Comparison of ENCODE assay signal across 9 mouse cellular contexts in genomic region chr5:30113881-30114760, GRCm38 (mm10). TPM values are rescaled to one million over a fixed set of nuclear protein-coding genes. Genes with fewer than 3 reads are reported as not detected.
A peak's percentile ranks its signal among the peaks of the same experiment; 100 is the strongest.
DNase-seq lines count a peak whose midpoint lies in the region; ATAC-seq lines count a peak whose summit lies in the region.
"Had no signal": no experiment of that assay in that cellular context is flagged by ENCODE, and none has a peak within 500 bp of the region (broad histone marks: within the 10 kb centered on the region; RNA-seq: fewer than 3 reads in every experiment).

No protein-coding gene starts in this region.

- no peaks in the 10 kb centered on the region for H3K9me3 ChIP-seq in hindbrain, embryonic 12.5 days (replicated peaks)

- ATAC-seq in hindbrain, embryonic 12.5 days (ENCODE audit: low FRiP score), result peak; percentile 73
- peak; percentile 86 for ATAC-seq in megakaryocyte, adult 5-6 weeks (ENCODE audit: poor library complexity, severe bottlenecking)

- WGBS in hindbrain, embryonic 12.5 days, result 1% methylated on average over 100 of the region's 103 CpGs

- H3K9ac ChIP-seq in hindbrain, embryonic 12.5 days, result peak overlapping the region; percentile 66

- peak overlapping the region; percentile 69 for H3K4me2 ChIP-seq in hindbrain, embryonic 12.5 days (replicated peaks)

- H3K4me1 ChIP-seq in hindbrain, embryonic 12.5 days, result peaks cover 43% of the 10 kb centered on the region

- DNase-seq in R1 (ENCODE audit: low read depth, low spot score) (peak; percentile 88), MN1 (ENCODE audit: low spot score) (no peak)
- DNase-seq in cerebellum, adult 8-10 months, result peak; percentile 25
- DNase-seq in frontal cortex, postnatal 14 days (ENCODE audit: low spot score in 2 of 2), result peak; percentile 60 to 63
- peak; percentile 63 to 88 for DNase-seq in left cerebral cortex, postnatal 10 days (ENCODE audit: extremely low spot score in 1 of 2, low spot score in 2 of 2)
- DNase-seq in right cerebral cortex, postnatal 14 days, result peak; percentile 82

- peaks cover 40% of the 10 kb centered on the region for H3K36me3 ChIP-seq in hindbrain, embryonic 12.5 days

- peak overlapping the region; percentile 44 for H3K4me3 ChIP-seq in hindbrain, embryonic 12.5 days

- intact Hi-C loops in left cerebral cortex, postnatal 10 days (cut with DNase I), result loop anchor here (10.0 kb wide), 1 partner anchor 289 kb away; no protein-coding TSS in a partner anchor

- peaks cover 32% of the 10 kb centered on the region for H3K27me3 ChIP-seq in hindbrain, embryonic 12.5 days

- H3K27ac ChIP-seq in hindbrain, embryonic 12.5 days, result no peak overlapping the region

RNA-seq across cellular contexts. Expression of gene 3110082J24Rik, which starts 8.2 kb away (rescaled TPM):
- 4.7 and 6.8 TPM in 2 replicates for polyA plus RNA-seq in hindbrain, embryonic 12.5 days (2016; fragmentation: Nextera tagmentation; extraction: Ambion mirVana)
- total RNA-seq in left cerebral cortex, postnatal 10 days (2021), result 1 to 10 TPM; 2.1 to 2.2 TPM
- total RNA-seq in megakaryocyte, adult 5-6 weeks (2015), result not detected in 2 replicates
- total RNA-seq in megakaryocyte, adult 5-6 weeks (2017), result not detected in 2 replicates
- total RNA-seq: gastrocnemius, adult 8-10 months had no signal

RNA-seq across cellular contexts. Expression of gene Garem2, which starts 9.2 kb away (rescaled TPM):
- polyA plus RNA-seq in hindbrain, embryonic 12.5 days (2016; fragmentation: Nextera tagmentation; extraction: Ambion mirVana), result 30.3 and 31.7 TPM in 2 replicates
- total RNA-seq in left cerebral cortex, postnatal 10 days (2021), result 10 to 100 TPM; 10.5 to 11.2 TPM
- not detected in 2 replicates for total RNA-seq in megakaryocyte, adult 5-6 weeks (2015)
- total RNA-seq in megakaryocyte, adult 5-6 weeks (2017), result not detected in 2 replicates
- total RNA-seq: gastrocnemius, adult 8-10 months had no signal

RNA-seq across cellular contexts. Expression of gene Tyms, which starts 40.7 kb away (rescaled TPM):
- 146 and 164 TPM in 2 replicates for polyA plus RNA-seq in hindbrain, embryonic 12.5 days (2016; fragmentation: Nextera tagmentation; extraction: Ambion mirVana)
- total RNA-seq in left cerebral cortex, postnatal 10 days (2021), result 1 to 10 TPM; 5.8 to 8.3 TPM
- 123 and 146 TPM in 2 replicates for total RNA-seq in megakaryocyte, adult 5-6 weeks (2015)
- 91.0 and 114 TPM in 2 replicates for total RNA-seq in megakaryocyte, adult 5-6 weeks (2017)

RNA-seq across cellular contexts. Expression of gene Hadha, which starts 40.8 kb away (rescaled TPM):
- polyA plus RNA-seq in hindbrain, embryonic 12.5 days (2016; fragmentation: Nextera tagmentation; extraction: Ambion mirVana), result 106 and 108 TPM in 2 replicates
- 10 to 100 TPM; 60.2 to 64.6 TPM for total RNA-seq in left cerebral cortex, postnatal 10 days (2021)
- total RNA-seq in megakaryocyte, adult 5-6 weeks (2015), result 45.5 and 46.4 TPM in 2 replicates
- total RNA-seq in megakaryocyte, adult 5-6 weeks (2017), result 119 and 133 TPM in 2 replicates

RNA-seq across cellular contexts. Expression of gene Hadhb, which starts 40.9 kb away (rescaled TPM):
- 84.8 and 87.7 TPM in 2 replicates for polyA plus RNA-seq in hindbrain, embryonic 12.5 days (2016; fragmentation: Nextera tagmentation; extraction: Ambion mirVana)
- total RNA-seq in left cerebral cortex, postnatal 10 days (2021), result 10 to 100 TPM; 52.3 to 52.6 TPM
- total RNA-seq in megakaryocyte, adult 5-6 weeks (2015), result 44.1 and 50.8 TPM in 2 replicates
- 56.8 and 66.5 TPM in 2 replicates for total RNA-seq in megakaryocyte, adult 5-6 weeks (2017)

Comparison
In these comparisons a context has a peak if more than half of its experiments do, and no peak if none do; other contexts are left out.
1. RNA of gene Garem2, which starts 9.2 kb away (total RNA-seq): 10.5 to 11.2 TPM in left cerebral cortex, postnatal 10 days; not detected in megakaryocyte, adult 5-6 weeks; every median in the first group is over 10 times any median in the second.
2. RNA of gene Tyms, which starts 40.7 kb away (total RNA-seq): 91.0 to 146 TPM in megakaryocyte, adult 5-6 weeks; 5.8 to 8.3 TPM in left cerebral cortex, postnatal 10 days; every median in the first group is over 4 times any median in the second.